Mouse (Mus musculus): ENCODE measurements around the gene Ppfia2. TPM values are rescaled to one million over a fixed set of nuclear protein-coding genes. Genes with fewer than 3 reads are reported as not detected.

The Ppfia2 gene
- polyA plus RNA-seq, 2 experiments from 2014 or later = 0.06 TPM; not detected in 1

DNA sequence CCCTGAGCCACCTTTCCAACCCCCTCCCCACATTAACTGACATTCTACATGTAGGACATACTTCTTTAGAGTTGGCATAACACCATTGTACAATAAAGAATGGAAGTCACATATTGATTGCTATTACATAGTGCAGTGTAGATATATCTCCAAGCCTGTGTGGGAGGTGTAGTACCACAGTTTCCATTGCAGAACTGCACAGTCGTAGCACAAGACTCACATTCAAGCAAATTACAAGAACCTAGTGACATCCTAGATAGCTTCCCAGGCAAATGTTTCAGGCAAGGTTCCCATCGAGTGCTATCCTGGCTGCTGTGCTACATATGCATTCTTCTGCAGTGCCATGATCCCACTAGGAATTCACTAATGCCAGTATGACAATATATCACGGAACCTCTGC, 200.0 kb downstream of the Ppfia2 start:
- no peak for ATAC-seq

GRCm38 (mm10) chr10:106681395-106681794, 211.3 kb downstream of the Ppfia2 start:
- no peak for ATAC-seq

- no peak for ATAC-seq
These were observed 215.4 kb downstream of the Ppfia2 start for GRCm38 (mm10) chr10:106685519-106685918.

DNA sequence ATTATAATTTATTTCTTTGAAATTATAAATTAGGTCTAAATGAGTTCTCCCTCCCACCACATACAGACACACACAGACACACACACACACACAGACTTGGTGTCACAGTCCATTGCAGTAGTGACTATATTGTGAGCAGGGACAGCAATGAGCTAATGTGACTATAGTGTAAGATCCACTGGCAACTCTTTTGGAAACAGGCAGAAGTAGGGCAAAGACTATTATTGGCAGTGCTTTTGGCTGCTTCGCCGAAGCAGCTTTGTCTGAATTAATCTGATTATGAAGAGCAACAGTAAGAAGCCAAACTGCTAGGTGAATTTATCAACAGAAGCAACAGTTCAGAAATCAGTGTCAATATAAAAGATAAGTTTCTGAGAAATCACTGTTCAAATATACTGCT, 249.8 kb downstream of the Ppfia2 start:
- ATAC-seq = no peak

GRCm38 (mm10) chr10:106732265-106732664, 262.1 kb downstream of the Ppfia2 start:
- no peak for ATAC-seq

DNA sequence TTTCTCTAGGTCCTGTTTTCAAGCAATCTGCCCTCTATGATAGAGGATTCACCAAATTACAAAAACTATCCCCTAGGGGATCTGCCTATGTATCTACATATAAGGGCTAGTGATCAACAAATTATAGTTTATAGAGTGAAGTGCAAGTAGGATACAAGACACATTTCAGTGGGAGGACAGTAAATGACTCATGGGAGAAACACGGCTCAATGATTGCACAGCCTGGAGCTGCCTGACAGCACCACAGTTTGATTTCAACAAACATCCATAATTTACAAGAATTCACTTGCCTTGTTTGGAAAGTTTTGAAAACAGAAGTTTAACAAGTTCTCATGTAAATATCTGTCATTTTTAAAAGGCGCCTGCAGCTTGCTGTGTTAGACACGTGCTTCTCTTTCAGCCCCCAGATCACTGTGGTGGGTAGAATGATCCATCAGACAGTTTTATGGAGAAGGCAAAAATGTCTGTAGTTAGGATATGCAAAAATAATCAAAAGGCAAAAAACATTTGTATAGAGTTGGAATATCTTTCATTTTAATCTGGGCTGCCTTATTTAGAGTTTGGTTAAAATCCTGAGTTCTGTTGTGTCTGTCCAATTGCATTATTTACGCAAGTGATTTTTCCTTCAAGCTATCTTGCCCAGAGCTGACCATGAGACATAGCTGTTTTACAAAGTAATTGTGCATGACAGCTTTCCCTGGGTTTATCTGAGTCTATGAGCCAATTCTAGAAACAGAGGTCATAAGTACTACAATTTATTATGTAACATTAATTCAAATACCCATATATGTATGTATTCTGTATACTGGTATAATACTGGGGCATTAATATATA, 266.3 kb downstream of the Ppfia2 start:
- ATAC-seq = no peak

- no peak for ATAC-seq
These were observed 268.1 kb downstream of the Ppfia2 start for GRCm38 (mm10) chr10:106738190-106738589.

DNA sequence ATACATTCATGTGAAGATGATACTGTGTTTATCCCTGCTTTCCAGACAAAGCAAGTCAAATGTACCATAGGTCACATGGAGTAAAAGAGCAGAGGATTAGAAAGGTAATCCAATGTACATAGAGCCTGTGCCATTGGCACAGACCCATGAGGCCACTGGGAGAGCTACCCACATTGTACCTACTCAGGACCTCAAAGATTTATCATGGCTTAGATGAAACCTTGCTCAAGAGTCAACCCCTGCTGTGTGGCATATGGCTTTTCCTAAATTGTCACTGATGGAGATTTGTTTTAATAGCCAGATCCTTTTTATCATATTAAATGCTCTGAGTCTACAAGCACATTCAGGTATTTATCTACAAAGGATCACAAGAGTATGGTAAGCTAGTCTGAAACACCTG, 274.8 kb downstream of the Ppfia2 start:
- no peak for ATAC-seq

DNA sequence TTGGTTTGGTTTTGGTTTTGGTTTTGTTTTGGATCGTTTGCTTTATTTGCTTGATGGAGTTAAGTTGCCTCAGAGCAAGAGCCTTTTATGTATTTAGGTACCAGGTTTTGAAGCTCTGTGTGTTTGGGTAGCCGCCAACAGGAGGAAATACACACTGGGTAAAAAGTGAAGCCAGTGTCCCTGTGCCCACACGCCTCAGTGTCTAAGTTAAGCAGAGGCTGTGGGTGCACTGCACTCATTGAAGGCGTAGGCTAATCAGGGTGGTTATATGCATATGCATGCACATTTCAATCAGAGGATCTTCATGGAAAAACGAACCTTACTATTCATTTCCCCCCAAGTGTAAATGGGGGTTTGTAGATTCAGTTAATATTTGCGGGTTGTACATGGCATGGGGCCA, 290.9 kb downstream of the Ppfia2 start:
- ATAC-seq = no peak

- no peak for ATAC-seq
These were observed 293.6 kb downstream of the Ppfia2 start for GRCm38 (mm10) chr10:106763785-106764184.

DNA sequence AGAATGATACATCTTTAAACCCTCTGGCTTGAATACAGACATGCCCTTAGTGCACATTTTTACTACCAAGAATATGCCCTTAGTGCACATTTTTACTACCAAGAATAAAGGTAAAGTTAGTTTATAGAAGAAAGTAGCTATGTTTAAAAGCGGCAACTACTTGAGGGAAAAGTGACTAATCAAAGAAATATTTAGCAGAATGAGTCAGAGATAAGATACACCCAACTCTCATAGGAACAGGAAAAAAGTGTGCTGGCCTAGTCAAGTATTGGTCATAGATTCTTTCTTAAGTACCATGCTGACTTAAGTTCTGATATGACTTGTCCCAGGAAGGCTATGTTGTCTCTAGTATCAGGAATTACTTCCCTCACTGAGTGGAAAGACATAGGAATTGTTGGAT, 305.4 kb downstream of the Ppfia2 start:
- ATAC-seq = no peak

- ATAC-seq = no peak
These were observed 345.3 kb downstream of the Ppfia2 start for GRCm38 (mm10) chr10:106815447-106815846.

GRCm38 (mm10) chr10:106818381-106818780, 348.2 kb downstream of the Ppfia2 start:
- ATAC-seq = no peak

DNA sequence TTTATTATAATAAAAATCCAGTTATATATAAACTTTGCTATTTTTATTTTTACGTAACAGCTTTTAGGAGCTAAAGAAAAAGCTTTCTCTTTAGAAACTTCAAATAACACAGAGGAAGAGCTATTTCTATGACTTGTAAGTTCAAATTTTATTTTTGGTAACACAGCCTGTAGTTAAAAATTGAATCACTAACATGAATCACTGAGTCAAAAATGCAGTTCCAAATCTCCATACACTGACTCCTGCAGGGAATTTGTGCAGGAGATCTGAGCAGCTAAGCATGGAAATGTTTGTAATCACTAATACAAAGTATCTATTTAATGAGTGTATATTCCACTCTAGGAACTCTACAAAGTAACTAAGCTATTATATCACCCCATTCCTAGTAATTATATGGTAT, 354.1 kb downstream of the Ppfia2 start:
- no peak for ATAC-seq

DNA sequence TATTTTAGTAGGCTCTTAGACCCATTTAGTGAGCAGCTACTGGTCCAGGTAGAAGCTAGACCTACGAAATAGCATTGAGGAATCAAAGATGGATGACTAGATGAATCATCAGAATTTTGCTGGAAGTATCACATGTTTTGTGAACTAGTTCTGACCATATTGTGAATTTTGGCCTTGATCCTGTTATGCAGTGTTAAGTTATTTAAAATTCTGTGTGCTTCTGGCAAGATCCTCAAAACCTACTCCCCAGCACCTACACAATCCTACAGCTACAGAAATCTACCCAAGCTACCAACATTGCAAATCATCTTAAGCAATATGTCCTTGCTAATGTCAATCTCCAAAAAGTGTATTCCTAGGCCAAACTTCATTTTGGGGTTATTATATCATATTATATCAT, 368.3 kb downstream of the Ppfia2 start:
- no peak for ATAC-seq

DNA sequence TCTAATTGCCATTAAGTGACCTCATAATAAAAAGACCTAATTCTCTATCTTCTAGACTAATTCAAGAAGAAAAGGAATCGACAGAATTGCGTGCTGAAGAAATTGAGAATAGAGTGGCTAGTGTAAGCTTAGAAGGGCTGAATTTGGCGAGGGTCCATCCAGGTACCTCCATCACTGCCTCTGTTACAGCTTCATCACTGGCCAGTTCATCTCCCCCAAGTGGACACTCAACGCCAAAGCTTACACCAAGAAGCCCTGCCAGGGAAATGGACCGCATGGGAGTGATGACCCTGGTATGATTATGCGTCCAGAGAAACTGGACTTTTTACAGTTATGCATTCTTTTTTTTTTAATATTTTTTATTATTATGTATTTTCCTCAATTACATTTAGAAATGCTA, 388.0 kb downstream of the Ppfia2 start:
- no peak for ATAC-seq

DNA sequence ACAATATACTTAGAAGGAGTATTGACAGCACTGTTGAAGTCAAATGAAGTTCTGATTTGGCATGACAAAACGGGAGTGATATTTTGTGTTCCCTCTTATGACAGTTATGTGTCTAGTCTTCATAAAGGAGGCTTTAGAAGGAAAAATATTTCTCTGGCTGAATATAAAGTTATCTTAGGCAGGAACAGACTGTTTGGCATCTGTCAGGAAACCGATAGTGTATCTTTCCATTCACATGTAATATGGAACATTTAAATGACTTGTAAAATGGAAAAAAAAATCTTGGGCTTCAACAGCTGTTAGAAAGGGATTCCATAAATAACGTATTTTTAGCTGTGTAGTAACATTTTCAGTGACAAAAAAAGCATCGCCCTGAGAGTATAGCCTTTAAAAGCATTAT, 400.1 kb downstream of the Ppfia2 start:
- ATAC-seq = no peak

GRCm38 (mm10) chr10:106871847-106872246, 401.7 kb downstream of the Ppfia2 start:
- no peak for ATAC-seq

- no peak for ATAC-seq
These were observed 402.6 kb downstream of the Ppfia2 start for GRCm38 (mm10) chr10:106872714-106873113.

GRCm38 (mm10) chr10:106881330-106881729, 411.2 kb downstream of the Ppfia2 start:
- ATAC-seq = no peak

DNA sequence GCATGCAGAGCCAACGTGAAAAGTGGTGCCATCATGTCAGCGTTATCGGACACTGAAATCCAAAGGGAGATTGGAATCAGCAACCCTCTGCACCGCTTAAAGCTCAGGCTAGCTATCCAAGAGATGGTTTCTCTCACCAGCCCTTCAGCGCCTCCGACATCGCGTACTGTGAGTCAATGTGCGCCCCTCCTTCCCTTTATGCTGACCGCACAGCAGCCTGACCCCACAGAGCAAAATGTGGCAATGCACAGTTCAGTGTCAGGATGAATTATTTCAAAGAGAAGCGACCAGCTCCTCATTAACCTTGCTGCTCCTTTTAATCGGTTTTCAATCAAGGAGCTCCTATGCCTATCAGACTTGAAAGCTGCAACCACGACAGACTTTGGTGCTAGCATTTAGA, 426.2 kb downstream of the Ppfia2 start:
- ATAC-seq = no peak

GRCm38 (mm10) chr10:106910108-106910507, 440.0 kb downstream of the Ppfia2 start:
- ATAC-seq = no peak

DNA sequence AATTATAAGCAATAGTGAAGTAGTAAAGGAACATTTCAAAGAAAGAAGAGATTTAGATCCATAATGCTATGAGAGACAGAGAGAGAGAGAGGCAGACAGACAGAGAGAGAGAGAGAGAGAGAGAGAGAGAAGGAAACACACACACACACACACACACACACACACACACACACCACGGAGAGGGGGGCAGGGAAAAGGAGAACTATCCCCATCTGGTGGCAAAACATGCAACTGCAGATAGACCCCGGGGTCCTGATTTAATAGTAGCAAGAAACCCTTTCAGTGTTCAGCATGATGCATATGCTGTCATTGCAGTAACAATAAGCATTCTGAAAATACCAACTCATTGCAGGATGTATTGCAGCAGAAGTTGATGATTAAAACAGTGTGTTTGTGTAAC, 442.9 kb downstream of the Ppfia2 start:
- no peak for ATAC-seq

- no peak for ATAC-seq
These were observed 444.1 kb downstream of the Ppfia2 start for GRCm38 (mm10) chr10:106914275-106914674.

- ATAC-seq = no peak
These were observed 444.7 kb downstream of the Ppfia2 start for GRCm38 (mm10) chr10:106914822-106915221.
